Mouse (Mus musculus) gastrocnemius, adult 18-20 months (tissue): ENCODE results near the gene Sh3tc1. TPM values are rescaled to one million over a fixed set of nuclear protein-coding genes. Genes with fewer than 3 reads are reported as not detected.
A peak's percentile ranks its signal among the peaks of the same experiment; 100 is the strongest.

Source experiments
- DNase-seq: peaks from one replicate; pipeline ENCODE4 v3.0.0; 2021; ENCODE audit warnings: low spot score
- total RNA-seq, 2 experiments: library from RNA; stranded (reverse); gene quantifications; 2 replicates each; pipeline ENCODE4 v1.2.3; 2021

Gene Sh3tc1
- total RNA-seq, 2 experiments from 2014 or later = 2.1 to 3.9 TPM

- no peak for DNase-seq
Observed at GRCm38 (mm10) chr5:35686336-35686735, 53.5 kb downstream of the Sh3tc1 start.

GRCm38 (mm10) chr5:35685079-35685478 lies 54.7 kb downstream of the Sh3tc1 start:
- DNase-seq = no peak

GRCm38 (mm10) chr5:35680958-35681357 lies 58.8 kb downstream of the Sh3tc1 start:
- peak; percentile 62 for DNase-seq

DNA sequence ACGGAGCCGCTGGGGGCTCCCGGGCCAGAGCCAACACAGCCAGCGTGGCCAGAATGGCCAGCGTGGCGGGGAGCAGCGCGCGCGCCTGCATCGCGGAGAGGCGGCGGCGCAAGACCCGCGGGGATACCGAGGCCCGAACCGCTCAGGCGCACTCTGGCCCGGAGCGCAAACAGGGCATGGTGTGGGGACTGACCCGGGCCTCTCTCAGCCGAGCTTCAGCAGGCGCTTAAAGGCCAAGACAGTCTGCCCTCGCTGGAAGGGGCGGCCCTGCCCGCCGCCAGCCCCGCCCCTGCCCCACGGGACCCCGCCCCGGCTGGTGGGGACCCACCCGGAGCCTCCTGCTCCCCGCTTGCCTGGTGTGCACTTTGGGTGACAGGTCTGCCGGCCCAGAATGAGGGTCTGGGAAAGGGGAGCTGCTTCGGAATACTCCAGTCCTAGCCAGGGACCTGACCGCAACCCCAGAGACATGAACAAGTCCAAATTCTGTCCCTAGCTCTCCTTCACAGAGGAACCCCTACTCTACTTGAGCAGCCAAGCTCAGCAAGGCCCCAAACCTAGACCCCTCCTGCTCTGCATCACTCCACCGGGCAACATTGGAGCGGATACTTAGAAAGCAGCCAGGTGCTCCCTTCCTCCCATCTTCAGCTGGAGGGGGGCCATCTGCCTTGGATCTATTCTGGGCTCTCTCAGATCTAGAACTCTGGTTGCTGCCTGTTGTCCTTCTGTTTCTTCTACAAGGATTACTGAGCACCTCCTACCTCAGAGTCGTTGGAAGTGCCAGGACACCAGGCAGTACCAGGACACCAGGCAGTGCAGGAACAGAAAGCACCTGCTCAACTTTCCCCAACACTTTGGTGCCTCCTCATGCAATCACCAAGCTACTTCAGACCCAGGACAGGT lies 60.3 kb downstream of the Sh3tc1 start, which contains the start of gene Htra3:
TSS of gene Htra3 (minus strand) at position 527 of the 900 bp plus-strand sequence.
- peak; percentile 57 for DNase-seq

- DNase-seq = no peak
Observed at GRCm38 (mm10) chr5:35676964-35677363, 62.8 kb downstream of the Sh3tc1 start.

DNA sequence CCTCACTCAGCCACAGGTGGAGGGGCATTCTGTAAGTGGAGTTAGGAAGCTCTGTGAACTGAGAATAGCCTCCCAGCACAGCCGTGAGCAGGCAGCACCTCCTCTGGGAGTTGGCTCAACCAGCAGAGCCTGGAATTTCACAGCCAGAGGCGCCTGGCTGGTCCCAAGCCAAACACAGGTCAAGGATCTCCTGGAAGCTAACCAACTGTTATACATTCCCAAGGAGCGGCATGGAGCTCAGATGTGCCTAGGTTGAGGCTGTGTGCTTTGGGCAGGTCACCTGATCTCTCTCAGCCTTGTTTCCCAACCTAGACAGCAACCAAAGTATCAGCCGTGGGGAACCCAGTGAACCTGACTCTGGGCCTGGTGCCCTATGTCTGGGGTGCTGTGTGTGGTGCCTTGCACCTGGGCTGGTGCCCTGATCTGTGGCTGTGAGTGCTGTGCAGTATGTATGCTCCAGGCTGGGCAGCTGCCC lies 65.7 kb downstream of the Sh3tc1 start:
- peak; percentile 87 for DNase-seq

DNA sequence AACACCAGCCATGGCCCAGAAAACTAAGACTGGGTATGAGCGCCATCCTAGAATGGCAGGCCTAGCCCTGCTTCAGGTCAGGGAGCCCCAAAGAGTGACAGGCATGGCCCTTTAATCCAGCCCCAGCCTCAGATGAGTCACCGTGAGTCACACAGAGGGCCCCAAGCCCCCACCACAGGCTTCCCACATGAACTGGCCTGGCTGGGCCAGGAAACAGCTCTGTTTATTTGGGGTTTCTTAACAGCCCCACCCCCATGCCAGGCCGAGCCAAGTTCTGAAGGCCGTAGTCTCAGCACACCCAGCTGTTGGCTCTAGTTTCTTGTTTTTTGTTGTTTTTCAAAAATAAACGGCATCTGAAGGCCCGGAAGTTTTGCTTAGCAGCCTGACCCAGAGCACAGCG lies 66.7 kb downstream of the Sh3tc1 start:
- peak; percentile 84 for DNase-seq

GRCm38 (mm10) chr5:35672581-35672980 lies 67.2 kb downstream of the Sh3tc1 start:
- no peak for DNase-seq

GRCm38 (mm10) chr5:35671474-35671891 lies 68.3 kb downstream of the Sh3tc1 start:
- peak; percentile 86 for DNase-seq

GRCm38 (mm10) chr5:35670412-35670801 lies 69.4 kb downstream of the Sh3tc1 start:
- no peak for DNase-seq

DNA sequence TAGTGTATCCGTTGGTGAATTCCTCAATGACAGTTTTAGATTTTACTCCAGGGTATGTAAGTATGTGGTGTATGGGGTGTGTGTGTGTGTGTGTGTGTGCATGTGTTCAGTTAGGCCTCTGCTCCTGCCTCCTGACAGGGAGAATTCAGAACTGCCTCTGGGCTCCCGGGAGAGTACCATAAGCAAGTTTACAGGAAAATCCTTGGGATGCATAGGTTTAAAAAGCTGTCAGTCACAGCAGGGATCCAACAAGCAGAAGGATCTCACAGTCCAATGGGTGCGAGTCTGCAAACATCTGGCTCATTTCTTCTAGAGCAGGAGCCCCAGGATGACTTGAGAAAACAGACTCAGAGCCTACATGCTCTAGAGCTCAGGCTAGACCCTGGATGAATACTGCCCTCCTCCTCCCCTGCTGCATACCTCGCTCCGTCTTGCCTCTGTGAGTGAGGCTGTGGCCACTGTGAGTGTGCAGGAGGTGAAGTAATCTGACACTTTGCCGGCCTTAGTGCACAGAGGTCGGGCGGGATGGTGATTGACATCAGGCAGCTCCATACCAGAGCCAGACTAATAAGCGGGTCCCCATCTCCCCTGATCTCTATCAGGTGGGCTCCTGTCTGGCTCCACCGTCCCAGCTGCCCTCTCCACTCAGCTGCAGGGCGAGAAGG lies 69.9 kb downstream of the Sh3tc1 start:
- no peak for DNase-seq

- no peak for DNase-seq
Observed at GRCm38 (mm10) chr5:35666152-35666551, 73.6 kb downstream of the Sh3tc1 start.

DNA sequence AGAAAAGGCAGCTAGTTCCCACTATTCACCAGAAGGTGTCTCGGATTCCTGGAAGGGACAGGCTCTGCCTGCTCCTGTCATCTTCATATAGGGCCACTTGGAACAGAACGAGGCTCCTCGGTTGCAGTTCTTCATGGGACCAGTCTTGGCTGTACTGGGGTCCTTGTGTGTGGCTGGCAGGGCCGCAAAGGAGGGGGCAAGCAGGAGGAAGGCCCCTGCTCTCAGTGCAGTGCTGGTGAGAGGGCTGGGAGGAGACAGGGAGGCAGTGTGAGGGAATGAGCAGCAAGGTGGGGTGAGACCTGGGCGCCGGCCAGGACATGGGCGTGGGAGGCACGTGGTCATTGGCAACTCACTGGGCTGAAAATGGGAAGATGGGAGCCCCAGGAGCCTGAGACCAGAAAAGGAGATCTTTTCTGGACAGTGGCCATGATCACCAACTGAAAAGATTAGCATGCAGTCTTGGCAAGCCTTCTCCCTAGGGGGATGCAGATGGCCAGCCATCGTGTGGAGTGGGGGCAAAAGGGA lies 77.7 kb downstream of the Sh3tc1 start:
- peak; percentile 32 for DNase-seq

DNA sequence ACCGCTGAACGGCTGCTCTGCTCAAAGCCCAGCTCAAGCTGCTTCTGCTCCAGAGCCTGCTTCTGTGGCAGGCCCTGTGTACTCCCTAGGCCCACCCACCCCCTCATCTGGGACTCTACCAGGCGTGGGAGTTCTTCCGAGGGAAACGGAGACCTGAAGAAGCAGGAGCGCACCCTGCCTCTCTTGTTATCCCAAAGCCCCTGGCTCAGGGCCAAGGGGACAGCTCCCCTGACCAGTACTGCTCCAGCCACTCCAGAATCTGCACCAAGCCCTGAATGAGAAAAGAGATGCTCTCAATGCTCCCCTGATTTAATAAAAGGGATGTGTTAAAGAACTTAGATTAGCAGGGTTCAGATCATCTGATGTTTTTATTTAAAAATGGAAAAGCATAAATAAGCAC lies 78.6 kb downstream of the Sh3tc1 start:
- no peak for DNase-seq

DNA sequence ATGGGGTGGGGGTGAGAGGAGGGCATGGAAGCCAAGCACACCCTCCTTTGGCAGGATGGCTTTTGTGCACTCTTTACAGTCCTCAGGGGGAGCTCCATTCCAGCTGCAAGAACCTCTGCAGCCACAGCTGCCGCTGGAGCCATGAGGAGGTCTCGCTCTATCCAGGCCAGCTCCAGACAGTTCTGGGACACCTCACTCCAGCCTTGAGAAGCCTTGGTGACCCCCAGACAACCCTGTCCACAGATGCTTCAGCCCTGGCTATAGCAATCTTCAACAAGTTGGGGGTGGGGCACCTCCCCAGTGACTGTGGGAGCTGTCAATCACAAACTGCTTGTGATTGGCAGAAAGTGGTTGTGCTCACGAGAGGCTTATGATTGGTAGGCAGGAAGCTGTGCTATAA lies 80.3 kb downstream of the Sh3tc1 start:
- DNase-seq = no peak

DNA sequence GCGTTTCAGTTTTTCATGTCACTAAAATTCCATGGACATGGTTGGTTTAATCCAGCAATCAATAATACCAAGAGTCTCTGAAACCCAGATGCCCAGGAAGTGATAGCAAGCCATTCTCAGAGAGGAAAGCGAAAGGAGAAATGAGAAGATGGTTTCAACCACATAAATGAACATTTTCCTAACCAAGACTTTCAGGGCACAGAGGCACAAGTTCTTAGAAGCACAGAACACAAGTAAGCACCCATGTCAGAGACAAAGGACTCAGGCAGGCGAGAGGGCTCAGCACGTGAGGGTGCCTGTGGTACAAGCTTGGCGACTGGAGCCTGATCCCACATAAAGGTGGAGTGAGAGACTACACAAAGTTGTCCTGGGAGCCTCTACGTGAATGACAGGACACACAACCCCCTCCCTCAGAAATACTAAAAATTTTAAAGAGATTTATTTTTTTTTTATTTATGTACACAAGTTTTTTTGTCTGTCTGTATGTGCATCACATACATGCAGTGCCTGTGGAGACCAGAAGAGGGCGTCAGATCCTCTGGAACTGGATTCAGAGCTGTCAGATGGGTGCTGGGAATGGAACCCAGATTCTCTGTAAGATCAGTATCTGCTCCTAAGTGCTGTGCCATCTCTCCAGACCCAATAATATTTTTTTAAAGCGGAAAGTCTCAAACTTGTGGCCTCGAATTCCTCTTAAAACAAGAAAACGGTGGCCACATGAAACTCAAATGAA lies 83.9 kb downstream of the Sh3tc1 start:
- DNase-seq = no peak

GRCm38 (mm10) chr5:35653743-35654395 lies 85.9 kb downstream of the Sh3tc1 start:
- peak; percentile 71 for DNase-seq

DNA sequence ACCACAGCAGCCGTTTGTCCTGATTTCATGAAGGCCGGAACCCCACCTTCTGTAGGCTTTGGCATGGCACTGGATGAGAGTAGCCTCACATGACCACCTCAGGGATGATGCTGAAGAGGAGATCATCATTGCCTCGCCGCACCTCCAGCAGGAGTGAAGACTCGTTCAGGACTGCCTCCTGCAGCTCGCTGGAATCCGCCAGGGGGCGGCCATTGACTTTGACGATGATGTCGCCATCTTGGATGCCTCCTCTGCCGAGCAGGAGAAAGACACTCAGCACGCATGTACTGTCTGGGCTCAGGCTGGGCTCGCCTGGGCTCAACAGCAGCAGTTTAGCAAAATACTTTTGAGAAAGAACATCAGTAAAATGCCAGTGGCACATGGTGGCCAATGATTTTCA lies 86.9 kb downstream of the Sh3tc1 start:
- no peak for DNase-seq

- no peak for DNase-seq
Observed at GRCm38 (mm10) chr5:35652319-35652718, 87.5 kb downstream of the Sh3tc1 start.

GRCm38 (mm10) chr5:35648230-35648629 lies 91.6 kb downstream of the Sh3tc1 start:
- DNase-seq = peak; percentile 30

DNA sequence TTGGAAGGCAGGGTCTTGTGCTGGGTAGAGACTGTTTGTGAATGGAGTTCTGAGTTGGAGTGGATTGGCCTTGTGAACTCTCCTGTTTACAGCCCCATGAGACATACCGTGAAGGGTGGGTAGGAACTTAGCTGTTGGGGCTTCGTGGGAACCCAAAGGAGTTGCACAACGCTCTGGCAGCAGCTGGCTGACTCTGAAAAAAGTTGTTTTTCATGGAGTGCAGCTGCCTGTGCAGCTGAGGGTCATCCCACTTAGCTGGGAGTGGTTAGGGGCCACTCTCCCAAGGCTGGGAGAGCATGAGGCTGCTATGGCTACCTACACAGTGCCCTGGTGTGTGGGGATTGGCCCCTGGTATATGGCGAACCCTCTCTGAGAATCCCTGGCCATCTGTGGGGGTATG lies 92.2 kb downstream of the Sh3tc1 start:
- DNase-seq = peak; percentile 74
